Mouse (Mus musculus): ENCODE data around the gene Serpinb2. TPM values are rescaled to one million over a fixed set of nuclear protein-coding genes. Genes with fewer than 3 reads are reported as not detected.

The Serpinb2 gene
- polyA plus RNA-seq, 1 experiment from 2014 or later = 0.41 TPM

- H3K9me3 ChIP-seq = no peaks in the 10 kb centered on the region
- no peaks in the 10 kb centered on the region for H3K4me1 ChIP-seq
- H3K4me2 ChIP-seq (replicated peaks) = no peak overlapping the region
- H3K36me3 ChIP-seq = no peaks in the 10 kb centered on the region
- no peak overlapping the region for H3K4me3 ChIP-seq
- no peak overlapping the region for H3K9ac ChIP-seq
- no peak for ATAC-seq (ENCODE audit: insufficient number of reproducible peaks, insufficient read depth, low FRiP score, low TSS enrichment)
- H3K27ac ChIP-seq = no peak overlapping the region
- H3K27me3 ChIP-seq = no peaks in the 10 kb centered on the region
- 41% methylated on average over 1 of the region's 1 CpGs for WGBS
Measured at GRCm38 (mm10) chr1:107583958-107584376, 72.7 kb downstream of the Serpinb2 start.

DNA sequence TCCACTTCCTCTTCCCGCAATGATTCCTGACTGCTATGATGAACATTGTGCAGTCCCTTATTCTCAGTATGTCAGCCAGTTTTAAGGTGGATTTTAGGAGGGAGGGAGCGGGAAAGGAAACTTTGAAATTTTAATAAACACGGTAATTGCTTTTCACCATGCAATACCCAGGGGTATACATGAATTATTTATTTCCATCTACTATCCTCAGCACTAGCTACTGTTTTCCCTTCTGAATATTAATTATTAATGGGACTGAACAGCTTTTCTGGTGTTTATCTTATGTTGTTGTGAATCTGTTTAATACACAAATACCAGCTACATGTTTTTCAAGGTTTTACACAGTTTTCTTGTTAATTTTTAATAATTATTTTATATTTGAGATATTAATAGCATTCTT, 73.7 kb downstream of the Serpinb2 start:
- no peaks in the 10 kb centered on the region for H3K36me3 ChIP-seq
- ATAC-seq (ENCODE audit: insufficient number of reproducible peaks, insufficient read depth, low FRiP score, low TSS enrichment) = no peak
- no peak overlapping the region for H3K9ac ChIP-seq
- H3K9me3 ChIP-seq = no peaks in the 10 kb centered on the region
- H3K4me2 ChIP-seq (replicated peaks) = no peak overlapping the region
- H3K4me3 ChIP-seq = no peak overlapping the region
- 86% methylated on average over 3 of the region's 3 CpGs for WGBS
- H3K4me1 ChIP-seq = 0 out of 2 replicates have a peak, but pooled peaks cover 2% of the 10 kb centered on the region
- no peak overlapping the region for H3K27ac ChIP-seq
- H3K27me3 ChIP-seq = no peaks in the 10 kb centered on the region

Other genes starting within 250 kb of the Serpinb2 start
- not detected in 2 replicates for gene Serpinb3b, start 233.1 kb upstream of the Serpinb2 start, polyA plus RNA-seq (2016; fragmentation: Nextera tagmentation; extraction: Ambion mirVana)
- not detected in 2 replicates for gene Serpinb3c, start 233.1 kb upstream of the Serpinb2 start, polyA plus RNA-seq (2016; fragmentation: Nextera tagmentation; extraction: Ambion mirVana)
- gene Serpinb11, start 150.2 kb upstream of the Serpinb2 start, polyA plus RNA-seq (2016; fragmentation: Nextera tagmentation; extraction: Ambion mirVana) = 0.10 TPM in 1 of 2 replicates, not detected in the other
- gene Serpinb7, start 111.8 kb upstream of the Serpinb2 start, polyA plus RNA-seq (2016; fragmentation: Nextera tagmentation; extraction: Ambion mirVana) = 0.23 and 0.46 TPM in 2 replicates
- 1.3 and 1.4 TPM in 2 replicates for gene Serpinb8, start 78.6 kb downstream of the Serpinb2 start, polyA plus RNA-seq (2016; fragmentation: Nextera tagmentation; extraction: Ambion mirVana)

Data from embryonic facial prominence, embryonic 12.5 days (tissue).